Mouse (Mus musculus) CD4-positive, CD25-positive, alpha-beta regulatory T cell, adult 4 months (primary cell): ENCODE data around the gene Zswim5. TPM values are rescaled to one million over a fixed set of nuclear protein-coding genes. Genes with fewer than 3 reads are reported as not detected.
"Not testable (repeated sequence)": the region's sequence is repeated elsewhere in the genome, so short reads cannot be mapped to it uniquely, and the experiment has no call there.

Source experiments
- ATAC-seq: one replicate; pipeline ENCODE4 v1.8.0; 2017
- polyA plus RNA-seq, 2 experiments: library from polyadenylated mRNA; unstranded; fragments of 100-300 nt; shearing (Covaris generic); gene quantifications; one replicate each; pipeline ENCODE4 v1.2.1; 2017

Zswim5 gene
- not detected for polyA plus RNA-seq

GRCm38 (mm10) chr4:116876995-116877728 is at the start of gene Zswim5:
TSS of gene Zswim5 (plus strand) at chr4:116877376.
- ATAC-seq = peak; percentile 55

- peak; percentile 52 for ATAC-seq
Measured at GRCm38 (mm10) chr4:116827819-116828218, 49.4 kb upstream of the Zswim5 start.

DNA sequence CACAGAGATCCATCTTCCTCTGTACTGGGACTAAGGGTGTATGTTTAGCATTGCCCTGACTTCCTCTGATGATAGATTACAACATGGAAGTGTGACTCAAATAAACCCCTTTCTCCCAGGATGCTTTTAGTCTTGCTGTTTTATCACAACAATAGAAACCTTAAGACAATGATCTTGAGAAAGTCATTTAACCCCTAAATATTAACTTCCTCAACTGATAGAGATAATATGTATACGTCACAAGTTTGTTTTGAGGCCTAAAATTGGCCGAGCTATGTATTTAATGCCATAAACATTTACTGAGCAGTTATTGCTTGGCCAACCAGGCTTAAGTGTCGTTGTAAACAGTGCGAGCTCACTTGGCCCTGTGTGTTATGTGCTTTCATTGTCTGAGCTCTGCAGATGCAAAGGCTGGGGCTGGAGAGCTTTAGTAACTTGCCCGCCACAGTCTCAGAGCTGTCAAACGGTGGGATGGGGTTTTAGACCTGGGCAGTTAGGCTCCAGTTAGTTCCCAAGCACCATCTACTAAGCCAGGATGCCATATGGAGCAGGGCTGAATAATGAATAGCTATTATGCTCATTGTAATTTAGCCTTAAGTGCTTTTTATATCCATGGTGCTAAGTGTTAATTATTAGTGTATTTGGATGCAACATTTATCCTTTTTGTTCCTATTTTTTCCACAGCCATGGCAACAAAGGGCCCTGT is 47.7 kb upstream of the Zswim5 start:
- no peak for ATAC-seq

DNA sequence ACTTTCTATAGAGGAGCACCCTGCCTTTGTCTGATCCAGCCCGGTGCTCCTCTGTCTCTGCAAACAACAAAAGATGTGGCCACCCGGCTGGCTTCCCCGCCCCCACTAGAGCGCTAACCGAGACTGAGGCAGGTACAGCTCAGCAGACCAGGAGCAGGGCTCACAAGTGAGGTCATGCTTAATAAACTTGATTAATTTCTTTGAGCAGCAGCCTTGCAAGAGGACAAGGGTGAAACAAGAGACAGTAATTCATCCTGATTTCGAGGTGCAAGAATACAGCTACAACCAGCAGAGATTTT is 47.2 kb upstream of the Zswim5 start:
- no peak for ATAC-seq

DNA sequence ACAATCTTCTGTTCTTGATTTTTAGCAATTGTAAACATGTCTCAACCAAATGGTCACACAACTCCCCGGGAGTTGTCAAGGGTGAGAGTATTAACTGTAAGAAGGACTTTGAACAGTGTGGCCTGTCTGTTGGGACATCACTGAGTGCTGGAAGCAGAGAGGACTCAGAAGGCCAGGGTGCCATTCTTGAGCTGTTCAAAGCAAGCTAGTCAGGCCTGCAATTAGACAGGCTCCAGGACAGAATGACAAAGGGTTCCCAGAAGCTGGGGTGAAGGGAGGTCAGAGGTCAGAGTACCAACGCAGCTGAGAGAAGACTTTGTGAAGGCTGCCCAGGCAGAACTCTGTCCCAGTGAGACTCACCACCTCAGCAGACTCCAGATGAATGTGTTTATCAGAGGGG is 38.2 kb upstream of the Zswim5 start:
- ATAC-seq = no peak

DNA sequence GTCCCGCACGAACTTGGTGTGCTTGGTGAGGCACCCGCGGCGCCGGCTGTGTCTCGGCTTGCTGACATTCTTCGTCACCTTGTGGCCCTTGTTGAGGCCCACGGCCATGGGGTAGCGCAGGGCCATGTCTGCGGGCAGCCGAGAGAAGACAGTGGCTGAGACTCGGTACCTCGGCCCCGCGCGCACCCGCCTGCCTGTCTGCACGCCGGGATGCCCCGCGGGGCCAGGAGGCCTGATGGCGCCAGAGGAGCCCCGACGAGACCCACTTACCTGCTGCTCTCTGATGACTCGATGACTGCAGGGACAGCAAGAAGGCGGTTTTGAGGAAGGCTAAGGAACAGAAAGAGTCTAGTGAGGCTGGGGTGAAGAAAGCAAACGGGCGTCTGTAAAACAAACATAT is 37.1 kb upstream of the Zswim5 start:
- not testable (repeated sequence) for ATAC-seq

GRCm38 (mm10) chr4:116840841-116841240 is 36.3 kb upstream of the Zswim5 start:
- ATAC-seq = no peak

DNA sequence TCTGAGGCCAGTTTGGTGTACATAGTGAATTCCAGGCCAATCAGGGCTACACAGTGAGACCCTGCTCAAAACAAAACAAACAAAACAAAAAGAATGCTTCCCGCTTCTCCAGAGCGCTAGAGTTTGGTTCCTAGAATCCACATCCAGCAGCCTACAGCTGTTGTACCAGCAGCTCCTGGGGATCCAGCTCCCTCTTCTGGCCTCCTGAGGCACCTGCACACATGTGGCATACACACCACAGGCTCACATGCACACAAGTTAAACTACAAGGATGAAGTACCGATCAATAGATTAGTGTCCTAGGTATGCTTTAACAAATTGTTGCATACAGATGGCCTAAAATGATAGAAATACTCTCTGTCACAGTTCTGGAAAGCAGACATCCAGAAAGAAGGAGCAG is 32.9 kb upstream of the Zswim5 start:
- no peak for ATAC-seq

- ATAC-seq = no peak
Measured at GRCm38 (mm10) chr4:116849901-116850300, 27.3 kb upstream of the Zswim5 start.

DNA sequence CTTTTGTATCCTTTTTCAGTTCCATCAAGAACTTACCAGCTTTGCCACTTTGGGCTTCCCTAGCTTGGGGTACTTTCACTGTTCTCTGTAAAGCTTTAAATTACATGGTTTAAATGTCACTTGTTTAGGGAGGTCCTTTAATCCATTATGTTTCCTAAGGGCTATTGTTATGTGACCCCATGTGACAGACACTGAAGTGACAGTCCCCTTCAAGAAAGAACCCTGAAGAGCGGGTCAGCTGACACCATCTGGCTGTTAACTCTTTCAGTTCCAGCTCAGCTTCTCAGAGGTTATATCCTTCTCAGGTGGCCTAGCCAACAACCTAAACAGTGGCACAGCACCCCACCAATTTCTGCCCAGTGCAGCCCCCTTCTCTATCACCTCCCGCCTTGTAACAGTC is 22.9 kb upstream of the Zswim5 start:
- no peak for ATAC-seq

DNA sequence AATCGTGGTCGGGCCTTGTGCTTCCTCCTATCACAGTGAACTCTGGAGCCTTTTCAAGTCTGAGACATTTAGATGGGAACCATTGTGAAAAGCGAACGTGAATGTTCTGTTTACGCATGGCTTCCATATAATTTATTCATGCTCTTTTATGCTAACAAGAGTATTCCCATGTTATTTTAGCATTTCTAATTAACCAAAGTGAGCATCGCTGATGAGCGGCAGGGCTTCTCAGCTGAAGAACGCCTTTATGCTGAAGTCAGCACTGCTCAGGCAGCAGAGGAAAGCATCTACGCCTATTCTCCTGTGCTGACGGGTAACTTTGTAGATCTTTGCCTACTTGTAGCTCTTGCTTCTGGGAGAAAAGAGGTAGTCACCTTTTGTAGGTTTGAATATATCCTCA is 20.0 kb upstream of the Zswim5 start:
- ATAC-seq = no peak

DNA sequence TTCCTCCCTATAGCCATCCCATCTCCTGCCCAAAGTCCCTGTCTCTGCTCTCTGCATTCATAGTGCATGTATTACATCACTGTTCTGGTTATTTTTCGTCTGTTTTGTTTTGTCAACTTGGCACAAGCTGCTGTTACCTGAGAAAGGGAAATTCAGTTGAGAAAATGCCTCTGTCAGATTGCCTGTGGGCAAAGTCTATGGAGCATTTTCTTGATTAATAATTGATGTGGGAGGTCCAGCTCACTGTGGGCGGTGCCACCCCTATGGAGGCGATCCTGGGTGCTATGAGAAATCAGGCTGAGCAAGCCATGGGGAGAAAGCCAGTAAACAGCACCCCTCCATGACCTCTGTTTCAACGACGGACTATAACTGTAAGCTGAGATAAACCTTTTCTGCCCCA is 17.5 kb upstream of the Zswim5 start:
- no peak for ATAC-seq

DNA sequence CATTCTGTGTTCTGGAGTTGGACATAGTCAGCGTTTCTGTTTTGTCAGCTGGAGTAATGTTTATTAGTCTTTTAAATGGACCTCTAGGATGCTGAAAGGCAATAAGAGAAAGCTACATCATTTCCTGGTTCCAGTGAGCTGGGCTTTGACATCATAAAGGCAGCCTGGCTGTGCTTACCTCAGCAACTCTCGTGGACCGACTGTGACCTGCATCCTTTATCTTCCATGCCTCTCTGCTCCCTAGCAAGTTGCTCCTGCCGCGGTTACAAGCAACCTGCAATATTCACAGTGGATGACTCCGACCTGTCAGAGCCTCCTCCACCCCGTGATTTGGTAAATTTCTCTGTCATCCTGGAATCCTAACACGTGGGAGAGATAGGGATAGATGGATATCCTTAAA is 15.2 kb upstream of the Zswim5 start:
- no peak for ATAC-seq

DNA sequence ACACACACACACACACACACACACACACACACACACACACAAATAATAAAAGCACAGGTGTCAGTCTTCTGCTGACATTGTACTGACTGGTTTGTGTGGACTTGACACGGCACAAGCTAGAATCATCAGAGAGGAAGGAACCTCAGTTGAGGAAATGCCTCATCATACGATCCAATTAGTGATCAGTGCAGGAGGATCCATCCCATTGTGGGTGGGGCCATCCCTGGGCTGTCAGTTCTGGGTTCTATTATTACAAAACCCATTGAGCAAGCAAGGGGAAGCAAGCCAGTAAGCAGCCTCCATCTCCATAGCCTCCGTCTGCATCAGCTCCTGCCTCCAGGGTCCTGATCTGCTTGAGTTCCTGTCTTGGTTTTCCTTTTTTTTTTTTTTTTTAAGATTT is 7.3 kb upstream of the Zswim5 start:
- ATAC-seq = no peak

DNA sequence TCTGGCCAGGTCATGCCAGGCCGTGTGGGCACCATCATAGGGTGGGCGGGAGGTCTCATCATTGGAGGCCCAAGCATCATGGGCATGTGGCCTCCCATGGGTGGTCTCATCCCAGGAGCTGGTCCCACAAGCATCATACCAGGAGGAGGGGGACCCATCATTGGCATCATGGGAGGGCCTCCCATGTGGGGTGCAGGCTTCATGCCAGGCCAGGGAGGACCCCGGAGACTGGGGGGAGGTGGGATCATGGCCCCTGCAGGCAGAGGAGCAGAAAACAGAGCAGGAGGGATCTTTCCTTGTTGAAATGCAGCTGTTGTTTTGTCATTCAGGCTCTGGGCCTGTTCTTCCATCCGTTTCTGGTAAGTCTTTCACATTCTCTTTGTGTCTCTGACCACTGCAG is 2.6 kb upstream of the Zswim5 start:
- no peak for ATAC-seq

GRCm38 (mm10) chr4:116876630-116876994 is 564 bp upstream of the Zswim5 start:
- peak; percentile 22 for ATAC-seq

GRCm38 (mm10) chr4:116877729-116878321 is 649 bp downstream of the Zswim5 start:
- ATAC-seq = peak; percentile 22

DNA sequence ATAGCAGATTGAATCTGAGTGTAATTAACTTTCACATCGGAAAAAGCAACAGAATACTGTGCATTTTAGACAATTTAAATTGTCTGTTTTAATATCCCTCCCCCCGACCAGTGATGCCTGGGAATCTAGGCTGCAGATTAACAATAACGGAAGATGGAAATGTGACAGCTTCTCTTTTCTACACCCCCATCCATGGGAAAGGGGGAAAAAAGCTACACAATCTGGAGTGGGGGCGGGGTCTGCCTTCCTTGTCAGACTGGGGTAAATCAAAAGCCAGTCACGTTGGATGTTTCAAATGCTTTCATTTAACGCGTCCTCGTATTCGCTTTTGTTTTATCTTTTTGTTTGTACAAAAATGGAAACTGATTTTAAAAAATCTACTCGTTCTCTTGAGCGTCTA is 1.3 kb downstream of the Zswim5 start:
- no peak for ATAC-seq

- ATAC-seq = no peak
Measured at GRCm38 (mm10) chr4:116882679-116883078, 5.5 kb downstream of the Zswim5 start.

GRCm38 (mm10) chr4:116894200-116895080 is 17.3 kb downstream of the Zswim5 start:
- no peak for ATAC-seq

DNA sequence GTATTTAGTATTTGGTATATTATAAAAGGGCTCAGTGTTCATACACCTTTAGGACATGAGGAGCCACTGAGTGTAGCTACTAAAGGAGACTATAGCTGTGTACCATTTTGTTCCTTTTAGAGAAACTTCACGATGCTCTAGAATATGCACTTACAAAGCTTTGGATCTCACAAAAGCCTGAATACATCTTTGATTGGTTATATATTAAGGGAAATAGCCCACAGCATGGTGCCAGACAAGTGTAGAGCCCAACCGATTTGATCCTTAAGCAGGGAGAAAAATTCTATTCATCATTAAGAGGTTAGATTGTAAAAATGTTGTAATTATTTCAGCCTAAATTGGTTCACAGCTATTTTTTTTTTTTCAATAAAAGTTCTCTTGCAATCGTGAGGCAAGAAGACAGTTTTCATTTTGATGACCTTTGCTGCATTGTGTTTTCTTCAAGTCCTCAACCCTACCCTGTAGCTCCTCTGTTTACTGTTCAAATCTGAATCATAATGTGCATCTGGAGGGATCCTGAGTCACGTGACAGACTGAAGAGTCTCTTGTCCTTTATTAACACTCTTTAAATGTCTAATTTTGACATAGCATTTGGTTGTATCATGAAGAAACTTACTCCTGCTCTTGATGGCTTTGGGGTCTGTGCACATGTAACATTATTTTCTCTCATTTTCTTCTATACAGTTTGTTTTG is 33.5 kb downstream of the Zswim5 start:
- no peak for ATAC-seq

DNA sequence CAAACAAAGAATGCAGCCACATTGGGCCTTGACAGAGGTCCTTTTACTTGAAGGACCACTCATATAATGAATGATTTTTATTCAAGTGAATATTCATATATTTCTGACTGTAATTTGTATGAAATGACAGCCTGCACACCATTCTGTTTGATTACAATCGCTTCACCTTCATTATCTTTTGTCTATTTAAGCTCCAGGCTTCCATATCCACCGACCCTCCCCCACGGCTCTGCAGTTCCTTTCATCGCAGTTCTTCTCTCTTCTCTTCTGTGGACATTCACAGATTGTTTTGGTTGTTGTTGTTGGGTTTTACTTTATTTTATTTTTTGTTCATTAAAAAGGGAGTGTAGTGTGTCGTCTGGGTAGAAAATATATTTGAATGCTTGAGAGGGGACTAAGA is 34.0 kb downstream of the Zswim5 start:
- ATAC-seq = no peak

DNA sequence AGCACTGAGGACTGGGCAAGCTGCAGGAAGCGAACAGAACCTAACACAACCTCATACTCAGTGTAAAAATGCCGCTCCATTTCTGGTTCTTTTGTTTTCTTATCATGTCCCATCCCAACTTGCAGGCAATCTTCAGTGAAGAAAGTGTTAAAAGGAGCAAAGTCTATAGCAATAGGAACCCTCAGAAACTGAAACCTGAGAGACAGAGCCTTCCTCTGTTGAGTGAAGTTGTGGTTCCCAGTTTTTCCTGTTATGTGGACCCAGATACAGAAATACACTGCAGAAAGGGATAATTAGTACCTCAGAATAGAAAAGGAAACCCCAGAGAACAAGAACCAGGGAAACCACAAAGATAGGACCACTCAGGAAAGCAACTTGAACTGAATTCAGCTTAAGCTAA is 36.1 kb downstream of the Zswim5 start:
- no peak for ATAC-seq
